Mouse (Mus musculus) stomach, embryonic 14.5 days (tissue): ENCODE measurements at regions not wholly inside any gene's neighbourhood (a gene's known extent, or its start where the extent isn't known, plus 50 kb on each side); places are given as distances from the start of the nearest gene placed in this dataset.

Experiments
- ATAC-seq: fragments of 200-750 bp; cut with Nextera tagmentation; 2 replicates; pipeline ENCODE4 v1.8.0; 2017; ENCODE audit warnings: low read depth, moderate TSS enrichment; ENCODE audit not compliant: insufficient number of reproducible peaks, insufficient read depth, low FRiP score
- H3K27ac ChIP-seq: fragments of 300-500 bp; sonication (generic); 2 replicates; pipeline ENCODE4 v1.5.1; 2014; ENCODE audit warnings: mild to moderate bottlenecking, low read length, moderate library complexity, mixed read lengths
- H3K27me3 ChIP-seq: fragments of 300-500 bp; sonication (generic); 2 replicates; pipeline ENCODE4 v1.6.1; 2014; ENCODE audit warnings: low read length, control low read depth, mixed read lengths; ENCODE audit not compliant: control insufficient read depth, insufficient read depth
- H3K36me3 ChIP-seq: fragments of 300-500 bp; sonication (generic); 2 replicates; pipeline ENCODE4 v1.6.1; 2014; ENCODE audit warnings: mild to moderate bottlenecking, control low read depth, low read length, moderate library complexity, mixed read lengths; ENCODE audit not compliant: control insufficient read depth, insufficient read depth
- H3K4me1 ChIP-seq: fragments of 300-500 bp; sonication (generic); 2 replicates; pipeline ENCODE4 v1.6.1; 2014; ENCODE audit warnings: low read length, control low read depth, mixed read lengths; ENCODE audit not compliant: control insufficient read depth, insufficient read depth
- H3K4me2 ChIP-seq: fragments of 300-500 bp; sonication (generic); replicated peaks from 2 replicates; pipeline ENCODE4 v1.6.1; 2014; ENCODE audit warnings: low read depth, low read length, control low read depth
- H3K4me3 ChIP-seq: fragments of 300-500 bp; sonication (generic); 2 replicates; pipeline ENCODE4 v1.5.1; 2014; ENCODE audit warnings: low read depth, low read length, control low read depth
- H3K9ac ChIP-seq: fragments of 300-500 bp; sonication (generic); replicated peaks from 2 replicates; pipeline ENCODE4 v1.6.1; 2014; ENCODE audit warnings: low read depth, mild to moderate bottlenecking, control low read depth, low read length, moderate library complexity, mixed read lengths
- H3K9me3 ChIP-seq: fragments of 300-500 bp; sonication (generic); 2 replicates; pipeline ENCODE4 v1.6.1; 2016; ENCODE audit warnings: low read depth, low read length, control low read depth; ENCODE audit not compliant: control insufficient read depth
- WGBS: fragments of 180-500 bp; shearing (Covaris S2); extraction: QIAGEN DNeasy Blood & Tissue Kit; methylation state at CpG from one replicate; pipeline ENCODE4 v1.1.7; 2014; 5-methylcytosine and 5-hydroxymethylcytosine counted together

GRCm38 (mm10) chr3:38047445-38047844 is 323.2 kb upstream of the Gm5148 start:
- no peaks in the 10 kb centered on the region for H3K9me3 ChIP-seq
- H3K27ac ChIP-seq: peak overlapping the region; percentile 1; the same call in 1 of the 2 replicates
- H3K9ac ChIP-seq: no peak overlapping the region
- no peak for ATAC-seq
- H3K36me3 ChIP-seq: no peaks in the 10 kb centered on the region
- H3K4me2 ChIP-seq: no peak overlapping the region
- H3K27me3 ChIP-seq: no peaks in the 10 kb centered on the region
- 66% methylated on average over 4 of the region's 4 CpGs for WGBS
- H3K4me3 ChIP-seq: no peak overlapping the region
- peaks cover 18% of the 10 kb centered on the region for H3K4me1 ChIP-seq

GRCm38 (mm10) chr3:38046611-38047010 is 322.3 kb upstream of the Gm5148 start:
- no peaks in the 10 kb centered on the region for H3K27me3 ChIP-seq
- ATAC-seq: no peak

GRCm38 (mm10) chr3:38045989-38046388 is 321.7 kb upstream of the Gm5148 start:
- Histone ChIP-seq H3K4me3 (no peak overlapping the region), H3K4me1 (peaks cover 18% of the 10 kb centered on the region), H3K27me3 (no peaks in the 10 kb centered on the region), H3K9me3 (no peaks in the 10 kb centered on the region), H3K36me3 (no peaks in the 10 kb centered on the region), H3K27ac (no peak overlapping the region), H3K4me2 (no peak overlapping the region), H3K9ac (no peak overlapping the region)
- WGBS: 54% methylated on average over 2 of the region's 2 CpGs
- no peak for ATAC-seq

More at GRCm38 (mm10) chr3:38046611-38047010, 322.3 kb upstream of the Gm5148 start:
- H3K9me3 ChIP-seq: no peaks in the 10 kb centered on the region
- peaks cover 18% of the 10 kb centered on the region for H3K4me1 ChIP-seq
- H3K4me2 ChIP-seq: no peak overlapping the region
- H3K4me3 ChIP-seq: no peak overlapping the region
- H3K27ac ChIP-seq: no peak overlapping the region
- WGBS: 54% methylated on average over 4 of the region's 4 CpGs
- H3K9ac ChIP-seq: no peak overlapping the region
- no peaks in the 10 kb centered on the region for H3K36me3 ChIP-seq

GRCm38 (mm10) chr3:38045523-38045922 is 321.2 kb upstream of the Gm5148 start:
- H3K4me3 ChIP-seq: no peak overlapping the region
- no peak overlapping the region for H3K4me2 ChIP-seq
- no peaks in the 10 kb centered on the region for H3K36me3 ChIP-seq
- no peak overlapping the region for H3K9ac ChIP-seq
- WGBS: 51% methylated on average over 6 of the region's 6 CpGs
- H3K27ac ChIP-seq: no peak overlapping the region
- ATAC-seq: no peak
- H3K27me3 ChIP-seq: no peaks in the 10 kb centered on the region
- no peaks in the 10 kb centered on the region for H3K9me3 ChIP-seq
- peaks cover 18% of the 10 kb centered on the region for H3K4me1 ChIP-seq

- ATAC-seq: no peak
- Histone ChIP-seq H3K9me3 (no peaks in the 10 kb centered on the region), H3K36me3 (no peaks in the 10 kb centered on the region), H3K4me2 (no peak overlapping the region), H3K27me3 (no peaks in the 10 kb centered on the region), H3K4me3 (no peak overlapping the region), H3K9ac (no peak overlapping the region), H3K4me1 (peaks cover 13% of the 10 kb centered on the region), H3K27ac (no peak overlapping the region)
- WGBS: 74% methylated on average over 7 of the region's 7 CpGs
Measured at GRCm38 (mm10) chr3:38044338-38044737, 320.0 kb upstream of the Gm5148 start.

- Histone ChIP-seq H3K9ac (no peak overlapping the region), H3K4me3 (no peak overlapping the region), H3K4me1 (peaks cover 6% of the 10 kb centered on the region), H3K4me2 (no peak overlapping the region), H3K27ac (no peak overlapping the region), H3K36me3 (no peaks in the 10 kb centered on the region), H3K9me3 (no peaks in the 10 kb centered on the region), H3K27me3 (no peaks in the 10 kb centered on the region)
- ATAC-seq: no peak
- 34% methylated on average over 6 of the region's 6 CpGs for WGBS
Measured at GRCm38 (mm10) chr3:38042614-38043013, 318.3 kb upstream of the Gm5148 start.

DNA sequence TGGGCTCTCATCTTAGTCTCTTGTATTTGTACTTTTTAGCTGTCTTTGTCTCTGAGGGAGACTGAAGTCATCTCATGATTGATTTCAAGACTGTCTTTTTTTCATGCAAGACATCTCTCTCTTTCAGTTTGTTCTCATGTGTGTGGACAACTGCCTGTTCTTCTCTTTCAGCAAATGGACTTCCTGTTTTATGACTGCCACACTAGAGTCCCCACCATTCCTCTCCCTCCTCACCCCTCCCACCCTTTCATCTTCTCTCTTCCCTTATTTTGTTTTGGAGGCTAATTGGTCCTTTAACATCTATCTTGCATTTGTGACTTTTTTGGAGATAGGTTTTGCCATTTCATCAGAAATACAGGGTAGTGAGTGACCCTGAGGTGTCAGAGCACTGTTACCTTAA is 311.8 kb upstream of the Gm5148 start:
- Histone ChIP-seq H3K9me3 (no peaks in the 10 kb centered on the region), H3K4me2 (no peak overlapping the region), H3K9ac (no peak overlapping the region), H3K4me1 (no peaks in the 10 kb centered on the region), H3K36me3 (no peaks in the 10 kb centered on the region), H3K27me3 (no peaks in the 10 kb centered on the region), H3K4me3 (no peak overlapping the region), H3K27ac (no peak overlapping the region)
- ATAC-seq: no peak

- H3K27ac ChIP-seq: no peak overlapping the region
- no peak overlapping the region for H3K4me3 ChIP-seq
- 54% methylated on average over 3 of the region's 3 CpGs for WGBS
- H3K27me3 ChIP-seq: no peaks in the 10 kb centered on the region
- no peaks in the 10 kb centered on the region for H3K4me1 ChIP-seq
- H3K9ac ChIP-seq: no peak overlapping the region
- no peak overlapping the region for H3K4me2 ChIP-seq
- ATAC-seq: no peak
- no peaks in the 10 kb centered on the region for H3K36me3 ChIP-seq
- no peaks in the 10 kb centered on the region for H3K9me3 ChIP-seq
Measured at GRCm38 (mm10) chr3:38034138-38034537, 309.8 kb upstream of the Gm5148 start.

DNA sequence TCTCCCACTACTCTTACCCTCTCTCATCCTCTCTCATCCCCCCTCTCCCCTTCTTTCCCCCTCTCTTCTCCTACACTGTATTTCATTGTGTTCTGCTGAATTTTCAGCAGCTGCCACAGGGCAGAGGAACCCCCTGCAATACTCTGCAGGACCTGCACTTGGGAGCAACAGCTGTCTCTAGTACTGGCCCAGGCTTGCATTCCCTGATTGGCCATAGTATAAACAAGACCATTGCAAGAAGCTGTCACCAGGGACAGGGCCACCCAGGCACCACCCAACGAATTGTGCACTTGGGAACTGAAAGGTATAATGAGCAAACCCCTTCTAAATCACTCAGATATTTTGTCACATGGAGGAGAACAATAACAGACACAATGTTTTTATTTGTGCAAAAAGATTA is 290.5 kb upstream of the Gm5148 start:
- Histone ChIP-seq H3K27ac (no peak overlapping the region), H3K27me3 (no peaks in the 10 kb centered on the region), H3K36me3 (no peaks in the 10 kb centered on the region), H3K4me1 (peaks cover 12% of the 10 kb centered on the region), H3K4me2 (no peak overlapping the region), H3K9ac (no peak overlapping the region), H3K4me3 (no peak overlapping the region), H3K9me3 (0 out of 2 replicates have a peak, but pooled peaks cover 4% of the 10 kb centered on the region)
- WGBS: 21% methylated on average over 1 of the region's 1 CpGs
- ATAC-seq: no peak
